In genomic region chrX:6893933-6894332, GRCm38 (mm10) we compare ENCODE assay signal across 11 mouse cellular contexts.
DNase-seq lines count a peak whose midpoint lies in the region; ATAC-seq lines count a peak whose summit lies in the region.
"Had no signal": no experiment of that assay in that cellular context is flagged by ENCODE, and none has a peak within 500 bp of the region (broad histone marks: within the 10 kb centered on the region; RNA-seq: fewer than 3 reads in every experiment).

No protein-coding gene starts in this region.

- DNase-seq in heart, postnatal 36 days, result no peak
- DNase-seq in neural tube, embryonic 10.5 days (ENCODE audit: extremely low spot score, low spot score), result no peak
- peak; percentile 24 for DNase-seq in retina, postnatal 1 day
- no peak for DNase-seq in urinary bladder, postnatal 14 days (ENCODE audit: low spot score)
- DNase-seq in frontal cortex, postnatal 10 days (ENCODE audit: low spot score in 2 of 2), result no peak
- DNase-seq: cerebellum, adult 11 months; gastrocnemius, postnatal 25 days had no signal

- intact Hi-C loops in heart, postnatal 36 days (cut with DNase I), result loop anchor here (10.0 kb wide), 1 partner anchor 239 kb away; no protein-coding TSS in a partner anchor

- 34% methylated on average over 5 of the region's 5 CpGs for WGBS in heart, embryonic 14.5 days
- 38% methylated on average over 5 of the region's 5 CpGs for WGBS in neural tube, embryonic 13.5 days
- WGBS in forebrain, embryonic 13.5 days, result 27% methylated on average over 5 of the region's 5 CpGs

- H3K4me3 ChIP-seq in heart, embryonic 14.5 days (ENCODE audit: control insufficient read depth in 1 of 2, insufficient read depth in 1 of 2, low read depth in 1 of 2, low read length in 2 of 2), result no peak overlapping the region
- H3K4me3 ChIP-seq in neural tube, embryonic 13.5 days, result no peak overlapping the region
- H3K4me3 ChIP-seq in forebrain, embryonic 13.5 days, result no peak overlapping the region
- H3K4me3 ChIP-seq: embryonic facial prominence, embryonic 15.5 days had no signal

- no peaks in the 10 kb centered on the region for H3K9me3 ChIP-seq in heart, embryonic 14.5 days (ENCODE audit: control insufficient read depth, low read length)
- no peaks in the 10 kb centered on the region for H3K9me3 ChIP-seq in neural tube, embryonic 13.5 days
- H3K9me3 ChIP-seq in forebrain, embryonic 13.5 days (replicated peaks), result no peaks in the 10 kb centered on the region
- H3K9me3 ChIP-seq: embryonic facial prominence, embryonic 15.5 days had no signal

- peak overlapping the region; percentile 25; the same call in 1 of the 2 replicates for H3K9ac ChIP-seq in heart, embryonic 14.5 days (ENCODE audit: low read length)
- no peak overlapping the region for H3K9ac ChIP-seq in neural tube, embryonic 13.5 days
- no peak overlapping the region for H3K9ac ChIP-seq in forebrain, embryonic 13.5 days
- H3K9ac ChIP-seq: embryonic facial prominence, embryonic 15.5 days had no signal

- no peaks in the 10 kb centered on the region for H3K4me1 ChIP-seq in heart, embryonic 14.5 days (ENCODE audit: control insufficient read depth in 2 of 2, insufficient read depth in 2 of 2, low read length in 2 of 2)
- H3K4me1 ChIP-seq in neural tube, embryonic 13.5 days (replicated peaks), result no peaks in the 10 kb centered on the region
- H3K4me1 ChIP-seq in forebrain, embryonic 13.5 days, result no peaks in the 10 kb centered on the region
- H3K4me1 ChIP-seq: embryonic facial prominence, embryonic 15.5 days had no signal

- ATAC-seq in heart, embryonic 14.5 days (ENCODE audit: insufficient number of reproducible peaks, insufficient read depth, low FRiP score, low read depth), result no peak
- no peak for ATAC-seq in neural tube, embryonic 13.5 days (ENCODE audit: low read depth)
- ATAC-seq in forebrain, embryonic 13.5 days, result peak; percentile 70; the same call in 1 of the 2 replicates

- no peaks in the 10 kb centered on the region for H3K27me3 ChIP-seq in heart, embryonic 14.5 days (ENCODE audit: control insufficient read depth, insufficient read depth, low read length)
- no peaks in the 10 kb centered on the region for H3K27me3 ChIP-seq in neural tube, embryonic 13.5 days
- no peaks in the 10 kb centered on the region for H3K27me3 ChIP-seq in forebrain, embryonic 13.5 days
- H3K27me3 ChIP-seq: embryonic facial prominence, embryonic 15.5 days had no signal

- H3K36me3 ChIP-seq in heart, embryonic 14.5 days (ENCODE audit: control insufficient read depth, insufficient read depth, low read length), result no peaks in the 10 kb centered on the region
- H3K36me3 ChIP-seq in neural tube, embryonic 13.5 days, result no peaks in the 10 kb centered on the region
- no peaks in the 10 kb centered on the region for H3K36me3 ChIP-seq in forebrain, embryonic 13.5 days (ENCODE audit: poor library complexity, severe bottlenecking)
- H3K36me3 ChIP-seq: embryonic facial prominence, embryonic 15.5 days had no signal

- H3K4me2 ChIP-seq in heart, embryonic 14.5 days (ENCODE audit: low read length), result peak overlapping the region; percentile 44
- H3K4me2 ChIP-seq in neural tube, embryonic 13.5 days, result 0 out of 2 replicates have a peak overlapping the region, but pooled peaks have one; percentile 7
- H3K4me2 ChIP-seq in forebrain, embryonic 13.5 days, result peak overlapping the region; percentile 12; the same call in 1 of the 2 replicates
- H3K4me2 ChIP-seq: embryonic facial prominence, embryonic 15.5 days had no signal

- peak overlapping the region; percentile 17 to 48; a peak in 3 of 4 replicates for H3K27ac ChIP-seq in heart, embryonic 14.5 days (replicated peaks in 1 of 2; ENCODE audit: control insufficient read depth in 1 of 2, insufficient read depth in 1 of 2, low read depth in 2 of 2, low read length in 2 of 2)
- H3K27ac ChIP-seq in neural tube, embryonic 13.5 days (replicated peaks), result no peak overlapping the region
- H3K27ac ChIP-seq in forebrain, embryonic 13.5 days, result no peak overlapping the region
- H3K27ac ChIP-seq: embryonic facial prominence, embryonic 15.5 days had no signal

Comparison
In these comparisons a context has a peak if more than half of its experiments do, and no peak if none do; other contexts are left out.
1. H3K27ac ChIP-seq: peak in heart, embryonic 14.5 days (2 of 2); none in neural tube, embryonic 13.5 days (single experiment) and forebrain, embryonic 13.5 days (single experiment).
2. Peak in every context shown above with its lines, with median percentiles within 50 percentile points of each other: H3K4me2 ChIP-seq.